Mouse (Mus musculus) ES-Bruce4 (cell line): ENCODE measurements around the gene Ssbp2.

ENCODE experiments used
- CTCF ChIP-seq: IDR thresholded peaks from one replicate; pipeline ENCODE4 v1.8.1; 2011; ENCODE audit warnings: low read depth, low read length
- EP300 ChIP-seq: IDR thresholded peaks from 2 replicates; pipeline ENCODE4 v1.6.1; 2011; ENCODE audit warnings: low read depth, low read length; ENCODE audit not compliant: insufficient read depth
- POLR2A ChIP-seq: IDR thresholded peaks from one replicate; pipeline ENCODE4 v1.8.1; 2011; ENCODE audit warnings: low read length; ENCODE audit not compliant: insufficient read depth

GRCm38 (mm10) chr13:91456041-91456440, 4.0 kb upstream of the Ssbp2 start:
- TF ChIP-seq CTCF (no peak), POLR2A (no peak), EP300 (no peak)
